Mouse (Mus musculus) bone marrow macrophage, adult 2 months (primary cell): ENCODE results near the gene Spag4.

Experiments
- CTCF ChIP-seq: IDR thresholded peaks from 2 replicates; pipeline ENCODE4 v1.5.1; 2012; ENCODE audit warnings: low read depth, mild to moderate bottlenecking, low read length, moderate library complexity
- POLR2A ChIP-seq: IDR thresholded peaks from 2 replicates; pipeline ENCODE4 v1.6.1; 2012; ENCODE audit warnings: mild to moderate bottlenecking, low read depth, low read length, borderline replicate concordance

DNA sequence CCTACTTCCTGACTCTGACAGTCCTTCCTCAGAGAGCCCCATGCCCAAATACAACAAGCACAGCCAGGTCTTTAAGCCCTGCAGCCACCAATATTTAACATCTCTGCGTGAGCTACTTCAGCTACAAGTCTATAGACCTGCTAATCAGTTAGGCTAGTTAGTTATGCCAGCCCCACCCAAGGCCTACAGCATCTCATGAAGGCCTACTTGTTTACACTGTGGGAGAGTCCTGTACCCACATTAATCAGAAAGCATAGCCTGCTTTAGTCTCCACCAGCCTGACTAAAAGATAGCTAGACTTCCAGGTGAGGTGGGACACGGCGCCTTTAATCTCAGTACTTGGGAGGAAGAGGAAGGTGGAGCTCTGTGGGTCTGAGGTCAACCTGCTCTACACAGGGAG is 25.6 kb upstream of the Spag4 start:
- TF ChIP-seq POLR2A, result no peak
- no peak for TF ChIP-seq CTCF
